Mouse (Mus musculus) heart, embryonic 14.5 days (tissue): ENCODE measurements around the gene Golga7b. TPM values are rescaled to one million over a fixed set of nuclear protein-coding genes. Genes with fewer than 3 reads are reported as not detected.

Experiments
- ATAC-seq: fragments of 200-750 bp; cut with Nextera tagmentation; 2 replicates; pipeline ENCODE4 v1.8.0; 2017; ENCODE audit warnings: low read depth, moderate TSS enrichment; ENCODE audit not compliant: insufficient number of reproducible peaks, insufficient read depth, low FRiP score
- H3K27ac ChIP-seq, 2 experiments: fragments of 200-500 bp in 1 of 2; fragments of 300-500 bp in 1 of 2; sonication (generic) in 1 of 2; replicated peaks in 1 of 2; 2 replicates each; pipeline ENCODE4 v1.5.1; 2012 to 2014; ENCODE audit warnings: low read depth in 2 of 2, low read length in 2 of 2, control low read depth in 1 of 2, mild to moderate bottlenecking in 1 of 2, mixed read lengths in 1 of 2; ENCODE audit not compliant: control insufficient read depth in 1 of 2, insufficient read depth in 1 of 2
- H3K27me3 ChIP-seq: fragments of 300-500 bp; sonication (generic); 2 replicates; pipeline ENCODE4 v1.6.1; 2014; ENCODE audit warnings: mild to moderate bottlenecking, low read length, control low read depth; ENCODE audit not compliant: control insufficient read depth, insufficient read depth
- H3K36me3 ChIP-seq: fragments of 300-500 bp; sonication (generic); 2 replicates; pipeline ENCODE4 v1.6.1; 2014; ENCODE audit warnings: mild to moderate bottlenecking, control low read depth, low read length, mixed read lengths; ENCODE audit not compliant: control insufficient read depth, insufficient read depth
- H3K4me1 ChIP-seq, 2 experiments: fragments of 200-500 bp in 1 of 2; fragments of 300-500 bp in 1 of 2; sonication (generic) in 1 of 2; 2 replicates each; pipeline ENCODE4 v1.6.1; 2012 to 2014; ENCODE audit warnings: low read length in 2 of 2, control low read depth in 1 of 2, mixed read lengths in 1 of 2; ENCODE audit not compliant: control insufficient read depth in 2 of 2, insufficient read depth in 2 of 2
- H3K4me2 ChIP-seq: fragments of 300-500 bp; sonication (generic); 2 replicates; pipeline ENCODE4 v1.6.1; 2014; ENCODE audit warnings: mild to moderate bottlenecking, low read length
- H3K4me3 ChIP-seq, 2 experiments: fragments of 200-500 bp in 1 of 2; fragments of 300-500 bp in 1 of 2; sonication (generic) in 1 of 2; 2 replicates each; pipeline ENCODE4 v1.5.1; 2012 to 2014; ENCODE audit warnings: low read length in 2 of 2, mild to moderate bottlenecking in 2 of 2, control low read depth in 1 of 2, low read depth in 1 of 2, moderate library complexity in 1 of 2; ENCODE audit not compliant: control insufficient read depth in 1 of 2, insufficient read depth in 1 of 2
- H3K9ac ChIP-seq: fragments of 300-500 bp; sonication (generic); 2 replicates; pipeline ENCODE4 v1.6.1; 2014; ENCODE audit warnings: mild to moderate bottlenecking, low read length
- H3K9me3 ChIP-seq: fragments of 300-500 bp; sonication (generic); 2 replicates; pipeline ENCODE4 v1.6.1; 2016; ENCODE audit warnings: low read length, control low read depth; ENCODE audit not compliant: control insufficient read depth
- WGBS: fragments of 180-500 bp; shearing (Covaris S2); extraction: QIAGEN DNeasy Blood & Tissue Kit; methylation state at CpG from one replicate; pipeline ENCODE4 v1.1.7; 2014; 5-methylcytosine and 5-hydroxymethylcytosine counted together
- polyA plus RNA-seq: library from polyadenylated mRNA; unstranded; fragments of >200 nt; fragmentation: Nextera tagmentation; extraction: Ambion mirVana; gene quantifications from 2 replicates; pipeline ENCODE4 v1.2.1, GENCODE M21; 2014

The Golga7b gene
- polyA plus RNA-seq, 1 experiment from 2014 or later: 0.11 TPM

- H3K9ac ChIP-seq: no peak overlapping the region
- 57% methylated on average over 6 of the region's 6 CpGs for WGBS
- H3K27ac ChIP-seq: no peak overlapping the region
- H3K9me3 ChIP-seq: no peaks in the 10 kb centered on the region
- H3K4me2 ChIP-seq: no peak overlapping the region
- no peak for ATAC-seq
- no peak overlapping the region for H3K4me3 ChIP-seq
- H3K4me1 ChIP-seq: peaks cover 0 to 2% of the 10 kb centered on the region in 2 experiments; a peak in 2 of 4 replicates
- H3K27me3 ChIP-seq: peaks cover 9% of the 10 kb centered on the region; the same call in 1 of the 2 replicates
- no peaks in the 10 kb centered on the region for H3K36me3 ChIP-seq
Measured at GRCm38 (mm10) chr19:42209976-42210375, 37.4 kb upstream of the Golga7b start.

GRCm38 (mm10) chr19:42211936-42212335 lies 35.4 kb upstream of the Golga7b start:
- 12% methylated on average over 8 of the region's 8 CpGs for WGBS
- no peak overlapping the region for H3K4me3 ChIP-seq

GRCm38 (mm10) chr19:42214601-42215000 lies 32.8 kb upstream of the Golga7b start:
- Histone ChIP-seq H3K4me2 (no peak overlapping the region), H3K4me1 (peaks cover 0 to 4% of the 10 kb centered on the region in 2 experiments; a peak in 3 of 4 replicates), H3K4me3 (no peak overlapping the region), H3K36me3 (no peaks in the 10 kb centered on the region), H3K9me3 (no peaks in the 10 kb centered on the region), H3K27ac (no peak overlapping the region), H3K9ac (no peak overlapping the region), H3K27me3 (peaks cover 9% of the 10 kb centered on the region; the same call in 1 of the 2 replicates)
- 67% methylated on average over 2 of the region's 2 CpGs for WGBS
- ATAC-seq: no peak

More at GRCm38 (mm10) chr19:42211936-42212335, 35.4 kb upstream of the Golga7b start:
- ATAC-seq: no peak
- no peak overlapping the region for H3K27ac ChIP-seq
- no peak overlapping the region for H3K9ac ChIP-seq
- peaks cover 0 to 4% of the 10 kb centered on the region in 2 experiments; a peak in 3 of 4 replicates for H3K4me1 ChIP-seq
- H3K36me3 ChIP-seq: no peaks in the 10 kb centered on the region
- no peaks in the 10 kb centered on the region for H3K9me3 ChIP-seq
- no peak overlapping the region for H3K4me2 ChIP-seq
- H3K27me3 ChIP-seq: peaks cover 9% of the 10 kb centered on the region; the same call in 1 of the 2 replicates

GRCm38 (mm10) chr19:42216699-42217373 lies 30.5 kb upstream of the Golga7b start:
- H3K27me3 ChIP-seq: no peaks in the 10 kb centered on the region
- no peak overlapping the region for H3K27ac ChIP-seq
- peaks cover 0 to 4% of the 10 kb centered on the region in 2 experiments; a peak in 3 of 4 replicates for H3K4me1 ChIP-seq
- H3K9ac ChIP-seq: no peak overlapping the region
- 63% methylated on average over 7 of the region's 7 CpGs for WGBS
- no peak overlapping the region for H3K4me2 ChIP-seq
- ATAC-seq: no peak; the same call in 1 of the 2 replicates
- H3K9me3 ChIP-seq: no peaks in the 10 kb centered on the region
- no peak overlapping the region for H3K4me3 ChIP-seq
- H3K36me3 ChIP-seq: no peaks in the 10 kb centered on the region

- no peak for ATAC-seq
- Histone ChIP-seq H3K9me3 (no peaks in the 10 kb centered on the region), H3K4me3 (no peak overlapping the region), H3K4me2 (no peak overlapping the region), H3K27me3 (no peaks in the 10 kb centered on the region), H3K9ac (no peak overlapping the region), H3K4me1 (peaks cover 0 to 2% of the 10 kb centered on the region in 2 experiments; a peak in 2 of 4 replicates), H3K27ac (no peak overlapping the region), H3K36me3 (no peaks in the 10 kb centered on the region)
- WGBS: 6% methylated on average over 2 of the region's 2 CpGs
Measured at GRCm38 (mm10) chr19:42217374-42217763, 30.0 kb upstream of the Golga7b start.

GRCm38 (mm10) chr19:42226451-42226850 lies 20.9 kb upstream of the Golga7b start:
- Histone ChIP-seq H3K27ac (no peak overlapping the region), H3K4me1 (no peaks in the 10 kb centered on the region), H3K9ac (no peak overlapping the region), H3K27me3 (no peaks in the 10 kb centered on the region), H3K36me3 (no peaks in the 10 kb centered on the region), H3K9me3 (no peaks in the 10 kb centered on the region), H3K4me3 (no peak overlapping the region), H3K4me2 (no peak overlapping the region)
- 69% methylated on average over 10 of the region's 10 CpGs for WGBS
- ATAC-seq: no peak

- Histone ChIP-seq H3K4me1 (no peaks in the 10 kb centered on the region), H3K27ac (no peak overlapping the region), H3K4me3 (no peak overlapping the region), H3K27me3 (no peaks in the 10 kb centered on the region), H3K9me3 (no peaks in the 10 kb centered on the region), H3K36me3 (no peaks in the 10 kb centered on the region), H3K9ac (no peak overlapping the region), H3K4me2 (no peak overlapping the region)
- WGBS: 75% methylated on average over 17 of the region's 17 CpGs
- ATAC-seq: no peak
Measured at GRCm38 (mm10) chr19:42229499-42230287, 17.7 kb upstream of the Golga7b start.
